Mouse (Mus musculus) brain, embryonic 14.5 days (tissue): ENCODE results near the gene Psmb2.

Experiments used
- CTCF ChIP-seq: fragments of 200-500 bp; IDR thresholded peaks from 2 replicates; pipeline ENCODE4 v1.5.1; 2012; ENCODE audit warnings: inconsistent platforms, mild to moderate bottlenecking, moderate library complexity, borderline replicate concordance; ENCODE audit not compliant: insufficient read depth, insufficient read length; ENCODE audit errors: extremely low read depth
- POLR2A ChIP-seq: fragments of 200-500 bp; IDR thresholded peaks from 2 replicates; pipeline ENCODE4 v1.6.1; 2012; ENCODE audit warnings: mild to moderate bottlenecking, inconsistent platforms, borderline replicate concordance; ENCODE audit not compliant: poor library complexity, insufficient read depth, insufficient read length, severe bottlenecking; ENCODE audit errors: extremely low read depth

DNA sequence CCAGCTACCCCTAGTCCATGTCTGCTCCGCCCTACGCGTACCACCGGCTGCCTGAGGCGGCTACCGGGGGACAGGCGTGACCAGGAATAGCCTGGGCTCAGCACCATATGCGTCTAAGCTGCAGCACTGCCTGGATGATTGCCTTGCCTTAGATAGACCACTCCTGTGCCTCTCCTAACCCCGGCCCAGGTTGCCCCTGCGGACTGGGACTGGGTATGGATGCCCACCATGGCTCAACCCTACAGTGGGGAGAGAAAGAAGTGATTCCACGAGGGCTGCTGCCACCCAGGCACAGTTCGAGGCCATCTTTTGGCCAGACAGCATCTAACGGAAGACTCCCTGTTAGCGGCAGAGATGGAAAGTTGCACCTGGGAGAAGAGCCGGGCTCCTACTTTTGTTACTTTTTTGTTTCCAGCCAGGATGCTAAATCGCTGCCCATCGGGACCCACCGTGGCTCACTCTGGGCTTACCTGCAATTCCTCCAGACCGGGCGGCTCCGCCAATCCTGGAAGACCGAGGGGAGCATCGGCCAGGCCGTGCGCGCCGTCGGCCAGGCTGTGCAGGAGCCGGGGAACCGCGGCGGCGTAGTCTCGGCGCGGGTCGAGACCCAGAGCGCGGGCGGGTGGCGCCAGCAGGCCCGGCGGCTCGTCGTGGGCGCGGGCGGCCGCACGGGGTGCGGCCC, 57.4 kb downstream of the Psmb2 start:
- TF ChIP-seq POLR2A = no peak
- no peak for TF ChIP-seq CTCF
